Mouse (Mus musculus) T-cell, adult 66 days (primary cell): ENCODE measurements around the gene Gm6525. TPM values are rescaled to one million over a fixed set of nuclear protein-coding genes. Genes with fewer than 3 reads are reported as not detected.

Source experiments
- total RNA-seq, 2 experiments: library from RNA; stranded (reverse); gene quantifications; 3 replicates in 1 of 2; 4 replicates in 1 of 2; pipeline ENCODE4 v1.2.4; 2023

Gm6525 gene
- total RNA-seq = not detected

GRCm38 (mm10) chr3:84173581-84174154 lies at the start of gene Gm6525:
Gm6525 (plus strand) TSS chr3:84174104.

GRCm38 (mm10) chr3:84155558-84156006 lies 18.3 kb upstream of the Gm6525 start, which contains the start of gene Mnd1:
Mnd1 (minus strand) TSS chr3:84155786.

Other genes with a start within 250 kb of the Gm6525 start
- 100 to 1,000 TPM; 122 to 130 TPM for gene Tmem131l, start 133.9 kb upstream of the Gm6525 start, total RNA-seq
- gene Mnd1, start 18.3 kb upstream of the Gm6525 start, total RNA-seq = 1 to 10 TPM in 1 of 2 experiments, not detected in 1; 1.8 TPM
- gene Trim2, start 132.8 kb downstream of the Gm6525 start, total RNA-seq = 1 to 10 TPM; 3.5 to 3.7 TPM